Mouse (Mus musculus) left cerebral cortex, adult 9 months (tissue): ENCODE measurements at regions not wholly inside any gene's neighbourhood (a gene's known extent, or its start where the extent isn't known, plus 50 kb on each side); places are given as distances from the start of the nearest gene placed in this dataset.

Source experiments
- DNase-seq, 2 experiments: peaks; one replicate each; pipeline ENCODE4 v3.0.0; 2022; ENCODE audit warnings: low spot score in 2 of 2

DNA sequence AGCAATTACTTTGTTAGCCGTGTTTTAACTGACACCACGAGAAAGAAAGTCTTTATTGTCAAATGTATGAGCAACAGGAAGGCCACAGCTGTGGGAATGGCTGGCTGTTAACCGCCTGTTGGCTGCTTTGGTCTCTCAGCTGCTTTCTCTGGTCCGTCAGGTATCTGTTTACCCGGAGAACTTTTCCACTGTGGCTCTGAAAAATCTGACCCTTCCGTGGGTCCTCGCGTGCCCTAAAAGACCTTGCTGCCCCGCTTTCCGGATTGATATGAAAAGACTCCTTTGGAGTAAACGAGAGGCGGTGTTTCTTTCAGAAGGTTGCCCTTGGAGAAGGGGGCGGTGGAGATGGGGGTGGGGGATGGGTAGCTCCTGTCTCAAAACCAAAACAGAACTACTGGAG lies 75.9 kb downstream of the Sox14 start:
- no peak for DNase-seq

- DNase-seq: peak in 1 of 2 experiments; percentile 12
Observed at GRCm38 (mm10) chr9:99799387-99800021, 76.5 kb downstream of the Sox14 start.

GRCm38 (mm10) chr9:99797066-99797770 lies 78.8 kb downstream of the Sox14 start:
- DNase-seq: no peak

DNA sequence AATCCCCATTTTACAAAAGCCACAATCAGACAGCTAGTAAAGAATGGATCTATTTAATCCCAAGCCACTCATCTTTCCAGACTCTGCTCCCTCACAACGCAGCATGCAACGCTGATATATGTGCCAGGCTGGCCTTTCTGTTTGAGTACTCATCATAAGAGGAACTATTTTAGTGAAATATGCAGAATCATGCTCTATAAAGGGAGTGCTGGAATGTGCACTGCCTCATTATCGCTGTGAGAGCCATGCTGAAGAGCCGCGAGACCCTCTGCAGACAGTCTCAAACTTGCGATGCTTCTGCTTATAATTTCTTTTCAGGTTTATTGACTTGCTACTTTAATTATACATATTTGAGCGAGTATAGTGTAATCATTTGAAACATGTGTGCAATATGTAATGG lies 75.6 kb upstream of the Cldn18 start:
- no peak for DNase-seq

DNA sequence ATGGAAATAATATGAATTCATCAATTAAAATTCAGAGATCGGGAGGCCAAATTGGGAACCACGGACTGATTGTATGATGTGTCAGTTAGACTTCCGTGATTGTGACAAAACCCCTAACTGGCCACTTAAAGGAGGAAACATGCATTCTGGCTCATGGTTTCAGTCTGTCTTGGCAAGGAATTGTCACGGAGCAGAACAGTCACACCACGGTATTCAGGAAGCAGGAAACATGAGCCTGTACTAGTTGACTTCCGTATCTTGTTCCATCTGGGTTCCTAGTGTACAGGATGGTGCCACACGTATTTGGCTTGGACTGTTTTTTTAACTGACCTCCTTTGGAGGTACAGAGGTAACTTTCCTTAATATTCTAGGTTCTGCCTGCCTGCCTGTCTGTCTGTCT lies 69.8 kb upstream of the Cldn18 start:
- DNase-seq: no peak

DNA sequence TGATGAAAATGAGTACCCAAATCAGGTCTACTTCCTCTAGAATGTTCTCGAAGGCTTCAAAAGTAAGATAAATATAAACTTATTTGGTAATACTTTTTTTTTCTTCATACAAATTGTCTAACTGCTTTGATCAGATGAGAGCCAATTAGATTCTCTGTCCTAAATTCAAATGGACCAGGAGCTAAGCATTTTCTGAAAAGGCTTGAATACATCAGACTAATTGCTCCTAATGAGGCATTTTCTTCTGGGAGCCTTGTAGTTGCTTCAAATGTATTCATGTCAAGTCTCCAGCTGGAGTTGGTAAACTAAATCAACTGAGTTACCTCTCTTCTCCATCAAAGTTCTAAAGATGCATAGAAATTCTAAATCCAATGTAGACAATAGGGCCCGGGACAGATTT lies 66.1 kb upstream of the Cldn18 start:
- DNase-seq: no peak

DNA sequence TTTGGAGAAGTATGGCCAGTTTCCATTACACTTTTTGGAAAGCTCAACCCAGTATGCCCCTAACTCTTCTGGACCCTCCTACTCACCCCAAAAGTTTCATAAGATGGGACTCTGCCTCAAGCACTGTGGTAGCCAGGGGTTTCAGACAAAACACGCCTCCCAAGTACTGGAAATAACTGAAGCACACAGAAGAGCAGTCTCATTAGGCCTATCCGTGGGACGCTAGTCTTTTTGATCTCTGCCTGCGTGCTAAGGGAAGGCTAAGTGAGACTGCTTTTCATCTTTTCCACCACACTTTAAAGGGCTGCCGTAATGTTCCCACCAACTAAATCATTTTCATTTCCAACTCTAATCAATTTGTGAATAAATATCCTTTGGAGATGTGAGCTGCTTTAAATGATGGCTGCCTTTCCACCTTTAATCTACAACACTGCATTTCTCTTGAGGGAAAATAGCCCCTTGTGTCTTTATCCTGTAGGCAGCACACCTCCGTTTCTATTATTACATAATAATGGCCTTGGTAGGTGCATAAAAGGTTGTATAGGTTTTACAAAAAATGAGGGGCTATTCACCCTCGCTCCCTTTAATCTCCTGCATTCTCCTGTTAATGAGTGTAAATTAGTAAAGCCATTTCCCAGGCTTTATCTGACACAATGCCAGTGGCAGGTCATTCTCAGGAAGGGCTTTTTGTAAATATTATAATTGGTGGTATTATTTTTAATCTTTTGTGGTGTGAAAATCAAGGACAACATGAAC lies 65.5 kb upstream of the Cldn18 start:
- no peak for DNase-seq

GRCm38 (mm10) chr9:99778871-99779270 lies 61.8 kb upstream of the Cldn18 start:
- no peak for DNase-seq

DNA sequence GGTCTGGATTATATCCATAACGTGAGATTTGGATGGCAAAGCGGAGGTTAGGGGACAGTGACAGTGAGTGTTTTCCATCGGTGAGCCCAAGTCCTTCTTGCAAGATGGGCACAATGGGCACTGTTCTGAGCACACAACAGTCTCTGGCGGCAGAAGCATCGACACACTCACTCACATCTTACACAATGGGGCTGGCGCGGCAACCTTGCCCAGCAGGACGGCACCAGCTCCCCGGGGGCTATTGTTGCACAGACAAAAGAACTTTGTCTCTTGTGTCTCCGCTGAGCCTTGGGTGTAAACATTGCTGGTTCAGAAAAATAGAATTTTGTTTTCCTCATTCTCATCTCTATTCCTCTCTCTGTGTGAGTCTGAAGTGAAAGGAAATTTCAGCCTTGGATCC lies 53.6 kb upstream of the Cldn18 start:
- peak; percentile 20 to 41 for DNase-seq
